Mouse (Mus musculus) MEL-GATA-1-ER (cell line): Measurements from ENCODE around the gene Fras1.

ENCODE experiments used
- DNase-seq: peaks from one replicate; pipeline ENCODE4 v3.0.0-alpha.2; 2012; ENCODE audit warnings: low read depth; ENCODE audit errors: extremely low read depth

The Fras1 gene

GRCm38 (mm10) chr5:96762021-96762420 is 388.3 kb downstream of the Fras1 start:
- peak; percentile 22 for DNase-seq

DNA sequence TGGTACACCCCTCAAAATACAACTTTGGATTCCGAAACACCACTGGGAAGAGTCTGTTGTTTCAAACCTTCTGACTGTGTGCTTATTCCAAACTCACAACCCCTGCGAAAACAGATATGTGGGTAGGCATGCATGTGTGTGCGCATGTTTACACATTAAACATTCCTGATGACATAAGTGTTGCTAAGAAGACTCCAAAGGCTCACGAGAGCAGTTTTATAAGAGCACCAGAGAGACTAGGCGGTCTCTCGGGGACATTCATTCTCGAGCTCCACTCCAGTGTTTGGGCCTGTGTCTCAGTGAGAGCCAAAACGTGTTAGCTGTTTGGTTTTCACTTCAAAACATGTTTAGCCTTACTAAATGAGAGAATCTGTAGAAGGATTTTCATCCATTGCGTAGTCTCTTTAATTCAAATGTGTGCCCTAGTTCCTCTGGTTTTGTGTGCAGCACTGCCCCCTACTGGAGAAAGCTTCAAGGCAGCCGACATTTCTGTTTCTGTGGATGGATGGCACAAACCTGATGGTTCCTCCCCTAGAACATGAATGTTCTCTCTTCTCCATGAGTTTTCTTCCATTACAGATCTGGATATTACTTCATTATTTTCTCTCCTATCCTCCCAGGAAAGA is 395.2 kb downstream of the Fras1 start:
- peak; percentile 20 for DNase-seq

DNA sequence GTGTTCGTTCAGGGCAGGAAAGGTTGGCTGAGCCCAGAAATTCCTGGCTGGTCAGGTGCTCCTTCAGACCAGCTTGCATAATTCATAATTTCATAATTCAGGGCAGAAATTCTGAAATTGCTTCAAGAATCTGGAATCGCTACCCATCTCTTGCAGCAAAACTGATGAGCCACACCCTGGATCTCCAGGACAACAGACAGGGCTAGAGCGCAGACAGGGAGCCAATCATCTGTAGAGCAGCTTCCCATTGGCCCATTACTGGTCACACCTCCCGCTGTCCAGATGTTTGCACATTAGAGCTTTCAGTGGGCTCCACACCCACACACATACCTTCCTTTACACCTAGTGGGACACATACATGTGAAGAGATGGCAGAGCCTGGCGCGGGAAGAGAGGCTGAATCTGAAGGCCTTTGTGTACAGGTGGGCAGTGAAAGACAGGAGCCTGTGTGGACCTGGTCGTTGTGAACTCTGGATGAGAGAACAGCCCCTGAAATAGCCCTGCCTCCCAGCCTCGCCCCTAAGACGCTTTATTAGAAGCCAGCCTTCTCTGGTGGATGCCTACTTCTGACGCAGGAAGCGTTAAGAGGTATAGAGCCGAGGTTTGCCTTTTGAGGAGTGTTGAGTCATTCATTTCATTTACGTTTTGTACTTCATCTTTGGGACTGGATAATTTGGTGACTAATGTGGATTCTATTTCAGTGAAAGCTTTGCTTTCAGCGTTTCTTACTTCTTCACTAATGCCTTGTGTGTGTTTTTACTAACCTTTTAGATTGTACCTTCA is 409.9 kb downstream of the Fras1 start:
- no peak for DNase-seq

GRCm38 (mm10) chr5:96785096-96785495 is 411.3 kb downstream of the Fras1 start:
- no peak for DNase-seq

- peak; percentile 16 for DNase-seq
Observed at GRCm38 (mm10) chr5:96792422-96792821, 418.7 kb downstream of the Fras1 start.

DNA sequence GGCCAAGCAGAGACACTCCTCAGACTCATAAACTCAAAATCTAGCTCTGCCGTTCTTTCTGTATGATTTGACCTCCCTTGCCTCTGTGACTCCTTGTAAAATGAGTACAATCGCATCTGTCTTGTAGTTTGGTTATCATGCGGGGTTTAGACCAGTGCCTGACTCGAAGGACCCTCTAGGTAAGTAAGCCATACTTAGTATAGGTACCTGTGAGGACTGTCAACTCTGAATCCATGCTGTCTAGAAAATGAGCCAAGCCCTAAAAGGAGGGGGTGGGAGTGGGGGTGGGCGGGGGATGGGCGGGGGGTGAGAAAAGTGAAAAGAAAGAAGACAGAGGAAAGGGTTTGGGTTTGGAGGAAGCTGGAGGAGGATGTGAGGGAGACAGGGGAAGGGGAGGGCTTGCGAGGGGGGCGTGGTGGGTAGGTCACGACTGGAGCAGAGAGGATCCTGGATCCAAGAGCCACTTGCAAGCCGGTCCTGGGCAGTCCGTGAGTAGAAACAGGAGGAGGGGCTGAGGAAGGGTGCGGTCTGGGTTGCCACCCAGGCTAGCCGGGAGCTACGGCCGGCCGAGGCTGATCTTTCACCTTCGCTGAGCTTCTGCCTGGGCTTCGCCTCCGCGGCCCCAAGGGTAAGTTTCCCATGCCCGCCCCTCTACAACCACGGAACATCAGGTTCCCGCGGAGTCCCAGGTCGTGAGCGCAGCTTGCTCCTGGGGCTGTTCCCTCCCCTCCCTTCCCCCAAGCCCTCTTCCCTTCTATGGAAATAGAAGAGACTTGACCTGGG is 419.4 kb downstream of the Fras1 start, which contains the start of gene Anxa3:
Gene Anxa3, plus strand, starts transcription at position 404 of the 783 bp plus-strand sequence.
- DNase-seq: peak; percentile 39

- peak; percentile 3 for DNase-seq
Observed at GRCm38 (mm10) chr5:96793953-96794635, 420.3 kb downstream of the Fras1 start.

DNA sequence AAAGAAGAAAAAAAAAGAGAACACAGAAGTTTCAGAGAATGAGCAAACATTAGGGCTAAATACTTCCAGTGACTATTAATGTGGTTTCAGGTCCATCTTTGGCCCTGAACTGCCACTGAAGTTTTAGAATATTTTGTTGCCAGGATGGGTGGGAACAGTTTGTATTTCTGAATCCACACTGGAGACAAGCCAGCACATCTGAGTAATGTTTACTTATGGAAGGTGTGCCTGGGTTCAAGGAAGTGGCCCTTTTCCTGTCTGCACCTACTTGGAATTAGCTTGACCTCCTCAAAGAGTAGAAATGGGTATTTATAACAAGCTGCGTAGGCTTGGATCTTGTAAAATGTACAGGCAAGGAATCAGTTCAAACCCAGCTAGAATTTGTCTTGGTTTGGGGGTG is 422.0 kb downstream of the Fras1 start:
- DNase-seq: no peak

DNA sequence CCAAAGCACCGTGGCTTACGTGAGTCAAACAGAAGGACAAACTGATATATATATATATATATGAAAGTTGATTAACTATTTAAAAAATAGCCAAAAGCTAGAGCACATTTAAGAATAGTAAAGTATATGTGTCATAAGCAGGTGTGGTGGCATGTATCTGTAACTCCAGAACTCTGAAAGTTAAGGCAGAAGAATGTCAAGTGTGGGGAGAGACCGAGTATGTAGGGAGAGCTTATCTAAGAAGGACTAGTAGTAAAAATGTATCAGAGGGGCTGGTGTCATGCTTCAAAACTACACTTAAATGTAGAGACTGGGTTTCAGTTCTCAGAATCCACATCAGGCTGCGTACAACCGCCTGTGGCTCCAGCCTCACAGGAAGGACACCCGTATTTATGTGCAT is 423.7 kb downstream of the Fras1 start:
- DNase-seq: no peak

GRCm38 (mm10) chr5:96799165-96799564 is 425.4 kb downstream of the Fras1 start:
- DNase-seq: no peak

DNA sequence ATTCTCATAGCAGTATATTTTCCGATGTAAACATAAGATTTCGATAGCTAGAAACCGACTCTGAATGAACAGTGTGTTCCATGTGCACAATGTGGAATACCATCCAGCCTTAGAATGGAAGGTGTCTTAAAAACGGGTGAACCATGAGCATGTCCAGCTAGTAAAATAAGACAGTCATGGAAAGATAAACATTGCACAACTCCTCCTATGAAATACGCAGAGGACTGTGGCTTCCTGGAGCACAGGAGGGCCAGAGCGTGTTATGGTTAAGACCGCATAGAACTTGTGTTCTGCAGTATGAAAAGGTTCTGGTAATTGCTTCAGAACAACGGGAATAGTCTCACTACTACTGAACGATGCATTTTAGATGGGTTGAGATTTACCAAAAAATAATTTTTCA is 426.2 kb downstream of the Fras1 start:
- DNase-seq: no peak

DNA sequence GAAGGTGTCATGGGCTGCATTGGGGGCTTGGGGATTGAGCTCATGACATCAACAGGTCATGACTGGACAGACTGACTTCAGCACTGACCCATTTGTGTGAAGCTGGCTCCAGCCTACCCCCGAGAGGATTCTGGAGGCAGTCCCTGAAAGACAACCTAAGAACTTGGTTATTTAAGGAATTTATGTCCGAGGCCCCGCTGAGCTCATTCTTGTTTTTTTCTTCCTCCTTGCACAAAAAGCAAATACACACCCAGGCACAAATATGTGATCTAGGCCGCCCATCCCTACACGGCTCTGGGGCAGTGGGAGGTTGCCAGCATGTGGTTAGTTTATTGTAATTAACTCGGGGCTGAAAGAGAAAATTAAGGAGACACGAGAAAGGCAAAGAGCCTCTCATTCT is 428.4 kb downstream of the Fras1 start:
- no peak for DNase-seq

- DNase-seq: no peak
Observed at GRCm38 (mm10) chr5:96803091-96803490, 429.3 kb downstream of the Fras1 start.

DNA sequence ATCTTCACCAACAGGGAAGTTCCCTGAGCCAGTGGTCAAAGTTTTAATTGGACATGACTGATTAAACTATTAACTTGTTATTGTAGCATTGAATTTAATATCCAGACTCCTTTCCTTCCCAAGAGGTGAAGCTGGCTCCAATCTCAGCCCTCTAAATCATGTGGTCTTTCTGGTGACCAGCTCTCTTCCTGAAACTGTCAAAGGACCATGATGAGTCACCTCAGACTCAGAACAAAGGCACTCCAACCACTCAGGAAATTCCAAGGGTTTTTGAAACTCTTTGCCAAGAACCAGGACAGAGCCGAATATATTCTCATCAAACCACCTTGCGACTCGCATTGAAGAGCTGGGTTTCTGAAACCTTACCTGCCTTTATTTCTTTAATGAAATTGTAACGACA is 430.5 kb downstream of the Fras1 start:
- DNase-seq: no peak

GRCm38 (mm10) chr5:96804813-96805212 is 431.1 kb downstream of the Fras1 start:
- DNase-seq: no peak

GRCm38 (mm10) chr5:96810620-96811019 is 436.9 kb downstream of the Fras1 start:
- no peak for DNase-seq

DNA sequence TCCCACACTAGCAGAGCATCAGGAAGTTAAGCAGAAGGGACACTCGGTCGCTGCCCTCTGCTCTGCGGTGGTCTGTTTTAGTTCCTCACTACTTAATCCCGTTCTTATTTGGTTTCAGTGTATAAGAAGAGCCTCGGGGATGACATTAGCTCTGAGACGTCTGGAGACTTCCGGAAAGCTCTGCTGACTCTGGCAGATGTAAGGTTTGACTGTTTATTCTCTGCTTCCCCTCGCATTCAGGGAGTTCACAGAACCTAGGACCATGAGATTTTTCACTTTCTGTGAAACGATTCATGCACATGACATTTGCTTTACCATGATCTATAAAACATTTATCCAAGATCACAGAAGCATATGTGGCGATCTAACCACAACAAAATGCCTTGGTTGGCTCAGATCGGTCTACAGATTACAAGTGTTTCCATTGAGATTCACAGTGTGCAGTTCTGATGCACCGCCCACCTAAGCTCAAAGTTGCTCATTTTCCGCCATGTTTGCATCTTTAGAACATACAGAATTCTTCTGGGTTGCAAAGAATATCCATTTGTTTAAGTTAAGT is 451.1 kb downstream of the Fras1 start:
- no peak for DNase-seq

DNA sequence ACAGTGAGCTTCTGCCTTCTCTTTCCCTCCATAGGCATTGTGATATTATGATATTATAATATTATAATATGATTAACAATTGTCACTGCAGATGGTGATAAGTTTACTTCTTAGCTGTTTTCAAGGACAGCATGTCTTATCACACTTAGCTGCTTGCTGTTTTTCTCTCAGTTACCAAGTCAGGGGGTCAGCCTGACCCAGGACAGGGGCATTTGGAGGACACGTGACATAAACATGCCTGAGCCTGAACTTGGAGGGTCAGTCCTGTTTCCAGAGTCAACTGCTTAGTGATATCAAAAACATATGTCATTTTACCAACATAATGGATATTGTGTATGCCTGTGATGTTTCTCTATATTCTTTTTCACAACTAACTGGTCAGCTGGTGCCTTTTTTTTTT is 453.4 kb downstream of the Fras1 start:
- no peak for DNase-seq
